Mouse (Mus musculus) lung, embryonic 16.5 days (tissue): ENCODE data around the gene Disc1. TPM values are rescaled to one million over a fixed set of nuclear protein-coding genes. Genes with fewer than 3 reads are reported as not detected.
A peak's percentile ranks its signal among the peaks of the same experiment; 100 is the strongest.

Experiments used
- ATAC-seq: fragments of 200-750 bp; cut with Nextera tagmentation; 2 replicates; pipeline ENCODE4 v1.8.0; 2017; ENCODE audit warnings: low read depth, mild to moderate bottlenecking, moderate library complexity
- H3K27ac ChIP-seq: fragments of 300-500 bp; sonication (generic); 2 replicates; pipeline ENCODE4 v1.5.1; 2014; ENCODE audit warnings: mild to moderate bottlenecking, control low read depth, low read length
- H3K27me3 ChIP-seq: fragments of 300-500 bp; sonication (generic); 2 replicates; pipeline ENCODE4 v1.6.1; 2014; ENCODE audit warnings: low read depth, low read length, mixed read lengths; ENCODE audit not compliant: control insufficient read depth, insufficient read depth
- H3K36me3 ChIP-seq: fragments of 300-500 bp; sonication (generic); 2 replicates; pipeline ENCODE4 v1.6.1; 2014; ENCODE audit warnings: low read length; ENCODE audit not compliant: control insufficient read depth, insufficient read depth
- H3K4me1 ChIP-seq: fragments of 300-500 bp; sonication (generic); replicated peaks from 2 replicates; pipeline ENCODE4 v1.6.1; 2014; ENCODE audit warnings: low read length, mixed read lengths; ENCODE audit not compliant: control insufficient read depth, insufficient read depth
- H3K4me2 ChIP-seq: fragments of 300-500 bp; sonication (generic); 2 replicates; pipeline ENCODE4 v1.6.1; 2014; ENCODE audit warnings: low read depth, low read length, control low read depth
- H3K4me3 ChIP-seq: fragments of 300-500 bp; sonication (generic); 2 replicates; pipeline ENCODE4 v1.5.1; 2014; ENCODE audit warnings: mild to moderate bottlenecking, low read length, control low read depth
- H3K9ac ChIP-seq: fragments of 300-500 bp; sonication (generic); 2 replicates; pipeline ENCODE4 v1.6.1; 2014; ENCODE audit warnings: low read length, control low read depth
- H3K9me3 ChIP-seq: fragments of 300-500 bp; sonication (generic); 2 replicates; pipeline ENCODE4 v1.6.1; 2016; ENCODE audit warnings: low read length; ENCODE audit not compliant: control insufficient read depth
- whole genome bisulfite sequencing: fragments of 180-500 bp; shearing (Covaris S2); extraction: QIAGEN DNeasy Blood & Tissue Kit; methylation state at CpG from one replicate; pipeline ENCODE4 v1.1.7; 2014; 5-methylcytosine and 5-hydroxymethylcytosine counted together
- polyA plus RNA-seq: library from polyadenylated mRNA; unstranded; fragments of >200 nt; fragmentation: Nextera tagmentation; extraction: Ambion mirVana; gene quantifications from 2 replicates; pipeline ENCODE4 v1.2.1, GENCODE M21; 2015

Gene Disc1
- polyA plus RNA-seq, 1 experiment from 2014 or later = 2.6 TPM

DNA sequence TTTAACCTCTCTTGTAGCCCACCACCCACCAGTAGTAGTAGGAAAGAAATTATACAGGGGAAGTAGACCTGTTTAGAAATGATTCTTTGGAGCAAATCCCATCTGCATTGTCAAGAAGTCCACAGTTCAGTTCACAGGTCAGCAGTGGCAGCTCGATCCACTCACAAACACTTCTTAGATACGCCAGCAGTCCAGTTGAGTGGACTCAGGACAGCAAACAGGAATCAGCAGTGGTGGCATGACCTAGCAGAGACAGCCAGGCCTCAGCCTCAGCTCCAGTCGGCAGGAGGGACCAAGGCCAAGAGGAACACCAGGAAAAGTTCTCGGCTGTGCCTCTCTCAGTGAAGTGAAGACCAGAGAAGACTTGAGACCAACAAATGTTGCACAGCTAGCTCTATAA is 121.7 kb downstream of the Disc1 start:
- H3K27ac ChIP-seq = peak overlapping the region; percentile 27; the same call in 1 of the 2 replicates
- peak; percentile 11; the same call in 1 of the 2 replicates for ATAC-seq
- WGBS = 46% methylated on average over 4 of the region's 4 CpGs

DNA sequence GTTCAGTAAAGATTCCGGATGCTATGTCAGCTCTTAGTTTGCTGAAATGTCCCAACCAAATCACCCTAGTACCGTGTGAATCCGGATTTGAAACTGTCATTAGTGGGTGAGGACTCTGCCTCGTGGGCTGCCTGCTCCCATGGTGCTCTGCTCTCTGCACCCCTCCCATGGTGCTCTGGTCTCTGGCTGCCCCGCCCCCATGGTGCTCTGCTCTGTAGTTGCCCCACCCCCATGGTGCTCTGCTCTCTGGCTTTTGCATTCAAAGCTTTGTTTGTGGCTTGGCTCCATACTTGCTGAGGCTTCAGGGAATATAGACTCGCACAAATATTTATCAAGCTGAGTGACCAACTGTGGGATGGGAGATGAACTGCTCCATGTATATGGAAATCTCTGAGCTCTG is 123.1 kb downstream of the Disc1 start:
- H3K4me1 ChIP-seq = peaks cover 7% of the 10 kb centered on the region
- H3K36me3 ChIP-seq = no peaks in the 10 kb centered on the region
- H3K9ac ChIP-seq = no peak overlapping the region
- H3K9me3 ChIP-seq = no peaks in the 10 kb centered on the region
- ATAC-seq = no peak
- H3K4me3 ChIP-seq = no peak overlapping the region
- H3K4me2 ChIP-seq = no peak overlapping the region
- no peaks in the 10 kb centered on the region for H3K27me3 ChIP-seq
- H3K27ac ChIP-seq = no peak overlapping the region
- WGBS = 80% methylated on average over 6 of the region's 6 CpGs

More for the DNA sequence above, 121.7 kb downstream of the Disc1 start:
- Histone ChIP-seq H3K4me3 (no peak overlapping the region), H3K9ac (no peak overlapping the region), H3K36me3 (no peaks in the 10 kb centered on the region), H3K9me3 (no peaks in the 10 kb centered on the region), H3K27me3 (no peaks in the 10 kb centered on the region), H3K4me1 (peaks cover 7% of the 10 kb centered on the region), H3K4me2 (no peak overlapping the region)

DNA sequence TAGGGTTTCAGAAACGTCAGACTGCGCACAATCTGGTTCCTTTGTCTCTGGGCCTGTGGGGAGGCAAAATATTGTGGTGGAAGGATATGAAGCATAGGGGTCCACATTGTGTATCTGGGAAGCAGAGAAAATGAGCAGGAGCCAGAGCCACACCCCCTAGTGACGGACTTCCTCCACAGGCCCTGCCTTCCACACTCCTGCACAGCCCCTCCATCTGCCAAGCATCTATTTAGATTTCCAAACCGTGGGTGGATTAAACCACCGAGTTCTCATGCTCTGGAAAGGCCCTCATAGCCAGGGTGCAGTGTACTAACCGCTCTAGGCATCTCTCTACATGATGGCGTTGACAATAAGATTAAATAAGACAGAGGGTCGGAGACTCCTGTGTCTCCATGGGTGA is 124.0 kb downstream of the Disc1 start:
- Histone ChIP-seq H3K4me3 (no peak overlapping the region), H3K4me2 (no peak overlapping the region), H3K9ac (no peak overlapping the region), H3K27me3 (no peaks in the 10 kb centered on the region), H3K4me1 (peaks cover 7% of the 10 kb centered on the region), H3K27ac (no peak overlapping the region), H3K9me3 (no peaks in the 10 kb centered on the region), H3K36me3 (no peaks in the 10 kb centered on the region)
- WGBS = 61% methylated on average over 8 of the region's 8 CpGs
- no peak for ATAC-seq

DNA sequence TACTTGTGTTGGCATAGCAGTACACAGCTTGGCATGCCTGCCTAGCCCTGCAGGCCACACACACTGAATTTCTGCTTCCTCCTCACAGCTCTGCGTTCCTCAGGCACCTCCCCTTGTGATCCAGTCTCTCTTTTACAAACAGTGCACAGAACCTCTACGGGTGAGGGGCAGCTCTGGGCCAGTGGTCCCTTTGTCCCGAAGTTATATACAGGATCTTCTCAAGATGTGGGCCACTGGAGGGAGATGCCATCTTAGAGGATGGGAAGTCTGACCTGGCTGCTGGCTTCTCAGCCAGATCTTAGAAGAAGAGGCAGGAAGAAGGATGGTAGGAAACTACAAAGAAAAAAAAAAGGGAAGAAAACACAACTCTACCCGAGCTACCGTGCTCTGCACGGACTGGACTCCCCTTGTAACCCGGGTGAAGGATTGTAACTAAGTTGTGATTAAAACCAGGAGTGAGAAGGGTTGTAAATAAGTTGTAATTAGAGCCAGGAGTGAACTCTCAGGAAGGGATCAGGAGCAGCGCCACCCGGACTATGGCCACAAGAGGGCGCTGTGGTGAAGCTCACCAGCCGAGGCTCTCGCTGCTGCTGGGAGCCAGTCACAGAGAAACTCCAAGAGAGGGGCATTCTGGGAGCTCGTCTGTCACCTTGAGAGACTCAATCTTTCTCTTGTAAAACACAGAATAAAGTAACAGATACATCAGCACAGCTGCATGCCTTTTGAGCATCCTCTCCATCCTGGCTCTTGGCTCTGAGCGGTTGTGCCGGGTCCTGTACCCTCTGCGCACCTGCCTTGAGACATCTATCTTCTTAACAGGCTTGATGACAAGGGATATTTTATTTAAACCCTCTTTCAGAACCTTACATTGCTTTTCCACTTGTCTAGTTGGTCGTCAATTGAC is 129.8 kb downstream of the Disc1 start:
- 17% methylated on average over 17 of the region's 17 CpGs for WGBS
- Histone ChIP-seq H3K4me1 (peaks cover 10% of the 10 kb centered on the region), H3K9ac (no peak overlapping the region), H3K27me3 (no peaks in the 10 kb centered on the region), H3K27ac (no peak overlapping the region), H3K36me3 (no peaks in the 10 kb centered on the region), H3K4me2 (no peak overlapping the region), H3K9me3 (no peaks in the 10 kb centered on the region), H3K4me3 (no peak overlapping the region)
- ATAC-seq = peak; percentile 63; the same call in 1 of the 2 replicates

DNA sequence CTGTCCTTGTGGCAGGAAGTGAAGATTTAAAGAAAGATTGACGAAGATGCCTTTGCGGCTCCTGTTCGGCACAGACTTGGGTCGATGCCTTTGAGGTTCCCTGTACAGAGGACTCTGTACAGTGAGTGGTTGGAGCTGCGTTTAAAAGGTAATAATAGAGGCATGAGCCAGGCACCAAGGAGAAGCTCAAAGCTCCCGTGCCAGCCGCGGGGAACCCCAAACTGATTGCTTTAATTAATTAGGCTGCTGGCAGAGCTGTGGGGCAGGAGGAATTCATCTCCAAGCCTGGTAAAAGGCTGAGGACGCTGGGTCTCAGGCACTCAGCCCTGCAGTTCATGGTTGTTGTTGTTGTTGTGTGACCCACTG is 130.4 kb downstream of the Disc1 start:
- no peak overlapping the region for H3K27ac ChIP-seq

DNA sequence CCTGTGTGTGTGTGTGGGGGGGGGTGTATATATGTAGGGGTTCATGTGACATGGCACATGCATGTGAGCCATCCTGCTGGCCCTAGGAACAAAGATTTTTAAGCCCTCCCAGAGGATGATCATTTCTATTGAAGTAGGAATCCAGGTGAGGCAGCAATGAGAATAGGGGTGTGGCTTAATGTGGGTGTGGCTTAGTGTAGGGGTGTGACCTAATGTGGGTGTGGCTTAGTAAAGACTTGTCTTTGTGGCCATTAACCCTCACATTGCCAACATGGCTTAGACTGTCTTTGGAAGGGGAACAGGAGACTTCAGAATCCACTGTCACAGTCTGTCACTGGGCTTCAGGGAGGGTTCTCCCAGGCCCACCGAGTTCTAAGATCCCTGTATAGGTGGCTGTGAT is 130.9 kb downstream of the Disc1 start:
- H3K4me2 ChIP-seq = no peak overlapping the region
- ATAC-seq = no peak
- WGBS = 77% methylated on average over 1 of the region's 1 CpGs

More for the DNA sequence above, 130.4 kb downstream of the Disc1 start:
- peaks cover 10% of the 10 kb centered on the region for H3K4me1 ChIP-seq
- H3K9me3 ChIP-seq = no peaks in the 10 kb centered on the region
- no peak overlapping the region for H3K4me2 ChIP-seq
- H3K27me3 ChIP-seq = no peaks in the 10 kb centered on the region
- WGBS = 54% methylated on average over 9 of the region's 9 CpGs
- no peak overlapping the region for H3K4me3 ChIP-seq
- no peak for ATAC-seq
- H3K9ac ChIP-seq = no peak overlapping the region
- no peaks in the 10 kb centered on the region for H3K36me3 ChIP-seq

DNA sequence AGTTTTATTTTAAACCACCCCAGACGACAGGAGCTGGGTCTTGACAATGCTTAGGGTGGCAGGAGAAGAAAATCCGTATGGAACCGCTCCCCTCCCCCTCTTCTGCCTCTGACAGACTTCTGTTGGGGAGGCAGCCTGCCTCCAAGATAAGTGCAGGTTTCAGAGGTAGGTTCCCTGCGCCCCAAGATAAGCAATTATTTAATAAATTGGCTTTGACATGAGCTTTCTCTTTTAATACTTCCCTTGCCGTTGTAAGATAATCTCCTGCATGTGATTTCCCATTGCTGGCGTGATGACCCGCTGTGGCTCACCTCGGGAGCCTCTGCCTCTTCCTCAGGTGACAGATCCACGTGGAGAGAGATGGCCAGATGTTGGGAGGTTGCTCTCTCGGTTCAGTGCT is 133.0 kb downstream of the Disc1 start:
- H3K27ac ChIP-seq = no peak overlapping the region
- ATAC-seq = no peak
- peak overlapping the region; percentile 1; the same call in 1 of the 2 replicates for H3K4me3 ChIP-seq
- no peaks in the 10 kb centered on the region for H3K27me3 ChIP-seq
- no peak overlapping the region for H3K9ac ChIP-seq
- H3K9me3 ChIP-seq = no peaks in the 10 kb centered on the region
- WGBS = 19% methylated on average over 10 of the region's 10 CpGs
- peaks cover 10% of the 10 kb centered on the region for H3K4me1 ChIP-seq
- no peaks in the 10 kb centered on the region for H3K36me3 ChIP-seq
- H3K4me2 ChIP-seq = peak overlapping the region; percentile 23

More for the DNA sequence above, 130.9 kb downstream of the Disc1 start:
- H3K4me1 ChIP-seq = peaks cover 10% of the 10 kb centered on the region
- no peak overlapping the region for H3K4me3 ChIP-seq
- no peak overlapping the region for H3K9ac ChIP-seq
- no peaks in the 10 kb centered on the region for H3K9me3 ChIP-seq
- no peak overlapping the region for H3K27ac ChIP-seq
- no peaks in the 10 kb centered on the region for H3K36me3 ChIP-seq
- no peaks in the 10 kb centered on the region for H3K27me3 ChIP-seq

DNA sequence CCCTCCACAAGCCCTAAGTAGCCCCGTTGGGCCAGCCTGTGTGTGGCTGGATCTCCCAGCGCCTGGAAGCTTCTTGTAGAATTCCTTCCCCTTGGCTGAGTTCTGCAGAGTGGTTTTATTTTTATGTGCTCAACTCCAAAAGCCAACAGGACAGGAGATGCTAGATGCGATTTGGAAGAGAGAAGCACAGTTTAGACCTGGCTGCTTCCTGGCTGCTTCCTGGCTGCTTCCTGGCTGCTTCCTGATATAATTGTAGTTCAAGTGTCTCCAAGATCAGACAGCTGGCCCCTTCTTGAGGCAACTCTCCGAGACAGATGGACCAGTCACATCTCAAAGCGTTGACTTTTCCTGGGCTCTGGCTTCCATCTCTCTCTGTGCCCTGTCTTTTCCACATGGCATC is 139.7 kb downstream of the Disc1 start:
- 60% methylated on average over 5 of the region's 5 CpGs for WGBS
- H3K36me3 ChIP-seq = no peaks in the 10 kb centered on the region
- no peaks in the 10 kb centered on the region; the same call in 1 of the 2 replicates for H3K4me1 ChIP-seq
- no peak for ATAC-seq
- no peak overlapping the region for H3K4me3 ChIP-seq
- no peak overlapping the region for H3K9ac ChIP-seq
- H3K9me3 ChIP-seq = no peaks in the 10 kb centered on the region
- no peak overlapping the region for H3K4me2 ChIP-seq
- no peak overlapping the region for H3K27ac ChIP-seq
- H3K27me3 ChIP-seq = no peaks in the 10 kb centered on the region

DNA sequence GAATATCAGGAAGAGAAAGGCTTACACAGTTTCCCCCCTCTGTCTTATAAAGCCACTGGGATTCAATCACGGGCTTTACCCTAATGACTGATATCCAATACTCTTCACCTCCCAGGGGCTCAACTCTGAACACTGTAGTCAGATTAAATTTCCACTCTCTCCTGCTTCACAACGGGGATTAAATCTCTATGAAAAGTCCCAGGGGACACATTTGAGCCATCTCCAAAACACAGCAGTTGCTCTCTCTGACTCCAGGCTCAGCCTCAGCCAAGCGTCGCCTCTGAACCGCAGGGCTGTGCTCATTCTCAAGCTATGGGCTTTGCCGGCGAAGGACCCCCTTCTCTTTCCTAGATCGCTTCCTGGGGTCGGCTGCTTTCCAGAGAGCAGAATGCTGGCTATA is 141.1 kb downstream of the Disc1 start:
- H3K9me3 ChIP-seq = no peaks in the 10 kb centered on the region
- no peak for ATAC-seq
- H3K27me3 ChIP-seq = no peaks in the 10 kb centered on the region
- H3K36me3 ChIP-seq = no peaks in the 10 kb centered on the region
- no peak overlapping the region for H3K9ac ChIP-seq
- no peak overlapping the region for H3K4me2 ChIP-seq
- no peak overlapping the region for H3K27ac ChIP-seq
- 59% methylated on average over 9 of the region's 9 CpGs for WGBS
- H3K4me1 ChIP-seq = no peaks in the 10 kb centered on the region; the same call in 1 of the 2 replicates
- no peak overlapping the region for H3K4me3 ChIP-seq
